Mouse (Mus musculus) heart, postnatal 0 days (tissue): Measurements from ENCODE around the gene Ell2.

Experiments
- CTCF ChIP-seq: IDR thresholded peaks from 2 replicates; pipeline ENCODE4 v1.5.1; 2016; ENCODE audit warnings: antibody characterized with exemption, control low read depth, low read depth
- EP300 ChIP-seq: IDR thresholded peaks from 2 replicates; pipeline ENCODE4 v1.6.1; 2016; ENCODE audit warnings: antibody characterized with exemption, low read depth

DNA sequence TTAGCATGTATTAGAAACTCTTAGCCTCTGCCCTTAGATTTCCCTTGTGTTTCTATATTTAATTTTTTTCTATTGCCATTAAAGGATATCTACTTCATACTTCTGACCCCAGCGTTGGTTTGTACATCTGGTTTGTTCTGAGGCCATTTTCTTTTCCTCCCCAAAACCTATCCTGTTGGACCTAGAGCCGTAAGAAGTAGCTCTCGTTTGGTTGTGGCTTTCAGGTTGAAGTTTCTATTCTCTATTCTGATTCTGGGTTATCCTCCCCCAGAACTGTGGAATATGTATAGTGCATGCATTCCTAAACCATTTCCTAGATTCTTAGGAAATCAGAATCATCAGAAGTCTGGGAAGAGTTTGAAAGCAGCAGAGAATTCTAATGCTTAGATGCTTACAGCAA is 34.6 kb downstream of the Ell2 start:
- TF ChIP-seq CTCF (no peak), EP300 (no peak)
